Mouse (Mus musculus): ENCODE results near the gene Nhlh1.

DNA sequence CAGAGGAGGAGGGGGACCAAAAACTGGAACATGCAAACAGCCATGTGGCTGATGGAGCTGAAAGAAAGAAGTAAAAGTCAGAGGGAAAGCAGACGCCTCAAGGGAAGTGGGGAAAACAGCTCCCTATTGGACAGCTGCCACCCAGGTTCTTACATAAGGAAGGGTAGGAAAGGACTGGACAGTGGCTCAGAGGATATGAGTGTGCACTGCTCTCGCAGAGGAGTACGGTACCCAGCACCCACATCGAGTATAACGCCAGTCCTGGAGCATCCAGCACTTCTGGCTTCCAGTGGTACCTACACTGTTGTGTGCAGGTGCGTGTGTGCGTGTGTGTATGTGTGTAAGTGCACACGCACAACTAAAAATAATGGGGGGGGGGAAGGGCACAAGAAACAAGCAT lies 11.0 kb downstream of the Nhlh1 start:
- no peak for TF ChIP-seq CTCF (IDR thresholded peaks at IDR 0.05; ENCODE audit: borderline replicate concordance, extremely low read depth, insufficient read depth, insufficient read length)
- TF ChIP-seq POLR2A (IDR thresholded peaks at IDR 0.05; ENCODE audit: borderline replicate concordance, extremely low read depth, insufficient read depth, insufficient read length, poor library complexity, severe bottlenecking), result no peak

Data from brain, embryonic 14.5 days (tissue).